Mouse (Mus musculus) myocyte (in vitro differentiated cells): Measurements from ENCODE around the gene Ptprh. TPM values are rescaled to one million over a fixed set of nuclear protein-coding genes. Genes with fewer than 3 reads are reported as not detected.

ENCODE experiments used
- H3K27me3 ChIP-seq: one replicate; pipeline ENCODE4 v1.6.1; 2011; ENCODE audit not compliant: control insufficient read depth, insufficient read depth, insufficient read length
- H3K36me3 ChIP-seq: one replicate; pipeline ENCODE4 v1.6.1; 2011; ENCODE audit not compliant: control insufficient read depth, insufficient read depth
- H3K4me2 ChIP-seq: one replicate; pipeline ENCODE4 v1.6.1; 2011; ENCODE audit warnings: low read depth, control low read depth
- H3K4me3 ChIP-seq: one replicate; pipeline ENCODE4 v1.5.1; 2011; ENCODE audit warnings: mild to moderate bottlenecking, control low read depth, moderate library complexity
- H3K79me2 ChIP-seq: one replicate; pipeline ENCODE4 v1.6.1; 2011; ENCODE audit not compliant: control insufficient read depth, insufficient read depth
- H3ac ChIP-seq: one replicate; pipeline ENCODE4 v1.6.1; 2011; ENCODE audit not compliant: control insufficient read depth, insufficient read length
- CEBPB ChIP-seq: IDR thresholded peaks from 2 replicates; pipeline ENCODE4 v1.6.1; 2011; ENCODE audit warnings: mild to moderate bottlenecking, moderate library complexity; ENCODE audit not compliant: poor library complexity, insufficient read depth, severe bottlenecking
- E2F4 ChIP-seq: IDR thresholded peaks from one replicate; pipeline ENCODE4 v1.6.1; 2011; ENCODE audit warnings: mild to moderate bottlenecking, control low read depth, moderate library complexity; ENCODE audit not compliant: insufficient read depth
- MAX ChIP-seq: IDR thresholded peaks from one replicate; pipeline ENCODE4 v1.6.1; 2011; ENCODE audit warnings: low read depth, mild to moderate bottlenecking, control low read depth
- MYOD1 ChIP-seq, 3 experiments: IDR thresholded peaks; one replicate each; pipeline ENCODE4 v1.6.1; 2011; ENCODE audit warnings: control low read depth in 2 of 3, low read depth in 2 of 3, mild to moderate bottlenecking in 2 of 3, moderate library complexity in 1 of 3; ENCODE audit not compliant: insufficient read length in 2 of 3, control insufficient read depth in 1 of 3
- MYOG ChIP-seq, 3 experiments: IDR thresholded peaks; one replicate each; pipeline ENCODE4 v1.6.1; 2011; ENCODE audit warnings: control low read depth in 2 of 3, low read depth in 2 of 3, mild to moderate bottlenecking in 2 of 3; ENCODE audit not compliant: insufficient read length in 2 of 3, control insufficient read depth in 1 of 3, insufficient read depth in 1 of 3
- POLR2A ChIP-seq: IDR thresholded peaks from one replicate; pipeline ENCODE4 v1.6.1; 2011; ENCODE audit warnings: low read depth, mild to moderate bottlenecking, control low read depth, moderate library complexity; ENCODE audit not compliant: insufficient read length
- POLR2AphosphoS2 ChIP-seq: IDR thresholded peaks from one replicate; pipeline ENCODE4 v1.6.1; 2011; ENCODE audit warnings: low read depth, control low read depth; ENCODE audit not compliant: insufficient read length
- REST ChIP-seq: IDR thresholded peaks from one replicate; pipeline ENCODE4 v1.6.1; 2011; ENCODE audit warnings: mild to moderate bottlenecking, control low read depth, moderate library complexity; ENCODE audit not compliant: insufficient read depth, insufficient read length
- SRF ChIP-seq: IDR thresholded peaks from one replicate; pipeline ENCODE4 v1.6.1; 2011; ENCODE audit warnings: low read depth; ENCODE audit not compliant: control insufficient read depth, insufficient read length
- TCF12 ChIP-seq: IDR thresholded peaks from one replicate; pipeline ENCODE4 v1.6.1; 2011; ENCODE audit warnings: mild to moderate bottlenecking, control low read depth; ENCODE audit not compliant: poor library complexity, insufficient read depth, severe bottlenecking
- TCF3 ChIP-seq: IDR thresholded peaks from one replicate; pipeline ENCODE4 v1.6.1; 2011; ENCODE audit warnings: low read depth, control low read depth; ENCODE audit not compliant: insufficient read length
- USF1 ChIP-seq: IDR thresholded peaks from one replicate; pipeline ENCODE4 v1.6.1; 2011; ENCODE audit warnings: low read depth, mild to moderate bottlenecking, control low read depth, moderate library complexity
- polyA plus RNA-seq: library from polyadenylated mRNA; unstranded; fragments of >200 nt; fragmentation: generic; extraction: Trizol; gene quantifications from one replicate; pipeline ENCODE4 v1.2.1, GENCODE M21; 2012; ENCODE audit warnings: missing spikeins

The Ptprh gene
- polyA plus RNA-seq, 1 experiment, result not detected

DNA sequence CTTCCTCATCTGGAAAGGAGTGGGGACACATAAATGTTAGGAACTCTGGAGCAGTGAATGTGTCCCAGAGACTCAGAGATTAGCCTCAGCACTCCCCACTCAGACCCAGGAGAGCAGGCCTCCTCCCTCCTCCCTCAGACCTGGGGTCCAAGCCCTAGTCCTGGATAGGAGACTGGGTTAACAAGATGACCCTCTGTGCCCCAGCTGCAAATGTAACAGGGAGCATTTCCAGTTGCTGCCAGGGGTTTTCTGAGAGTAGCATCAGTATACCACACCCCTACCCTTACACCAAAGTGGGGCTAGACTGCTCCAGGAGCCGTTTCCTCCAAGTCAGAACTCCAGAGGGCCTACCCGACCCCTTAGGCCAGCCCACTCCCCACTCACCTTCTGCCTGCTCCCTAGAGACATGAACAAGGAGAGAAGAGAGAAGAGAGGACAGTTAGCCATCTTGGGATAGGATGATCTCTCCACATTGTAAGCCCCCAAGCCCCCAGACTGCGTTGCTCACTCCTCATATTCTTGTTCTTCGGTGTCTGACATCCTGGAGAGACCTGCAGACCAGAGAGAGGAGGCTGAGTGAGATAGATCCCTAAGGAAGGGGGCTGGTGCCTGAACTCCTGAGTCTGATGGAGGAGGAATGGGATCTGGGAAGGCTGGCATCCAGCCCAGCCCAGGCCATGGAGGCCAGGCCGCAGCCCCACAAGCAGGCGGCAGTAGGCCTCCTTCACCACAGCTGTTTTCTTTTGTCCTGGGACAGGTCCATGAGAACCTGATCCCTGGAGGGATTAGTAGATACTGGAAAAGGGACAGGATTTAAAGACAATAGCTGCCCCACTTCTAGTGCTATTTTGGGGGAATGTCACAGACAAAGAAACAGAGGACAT lies 89.8 kb downstream of the Ptprh start:
- Histone ChIP-seq H3K79me2 (no peaks in the 10 kb centered on the region), H3ac (no peak overlapping the region), H3K27me3 (no peaks in the 10 kb centered on the region), H3K4me3 (peak overlapping the region; percentile 36), H3K36me3 (peaks cover 3% of the 10 kb centered on the region), H3K4me2 (peak overlapping the region; percentile 79)
- TF ChIP-seq REST (no peak), POLR2AphosphoS2 (peak; percentile 55), POLR2A (peak; percentile 58), MYOG (IDR thresholded peaks at IDR 0.05; ENCODE audit: control insufficient read depth in 1 of 3, insufficient read depth in 1 of 3, insufficient read length in 2 of 3, low read depth in 2 of 3) (peak; percentile 48 to 94 (median 66)), SRF (peak; percentile 46), TCF3 (no peak), TCF12 (peak; percentile 55), MYOD1 (IDR thresholded peaks at IDR 0.05; ENCODE audit: control insufficient read depth in 1 of 3, insufficient read length in 2 of 3, low read depth in 2 of 3) (peak in 2 of 3 experiments; percentile 93 to 96)

DNA sequence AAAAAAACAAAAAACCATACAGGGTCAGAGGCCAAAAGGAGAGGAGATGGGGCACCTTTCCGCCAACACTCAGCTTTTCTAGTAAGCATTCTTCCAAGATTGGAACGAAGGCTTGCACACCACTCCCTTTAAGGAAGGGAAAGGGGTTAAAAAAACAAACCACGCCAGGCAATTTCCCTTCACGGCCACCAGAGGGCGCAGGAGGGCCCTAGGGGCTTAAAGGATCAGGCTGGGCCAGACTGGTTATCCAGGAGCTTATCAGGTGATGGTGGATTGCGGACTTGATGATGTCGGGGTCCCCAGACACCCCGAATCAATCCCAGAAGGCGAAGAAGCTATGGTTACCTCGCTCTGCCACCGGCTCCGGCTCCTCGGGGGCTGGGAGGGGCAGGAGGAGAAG lies 90.6 kb downstream of the Ptprh start:
- no peak overlapping the region for H3ac ChIP-seq
- H3K4me2 ChIP-seq, result peak overlapping the region; percentile 79
- H3K79me2 ChIP-seq, result no peaks in the 10 kb centered on the region
- peaks cover 3% of the 10 kb centered on the region for H3K36me3 ChIP-seq
- no peaks in the 10 kb centered on the region for H3K27me3 ChIP-seq
- H3K4me3 ChIP-seq, result peak overlapping the region; percentile 36
- no peak for TF ChIP-seq CEBPB
- peak in 1 of 3 experiments; percentile 1 for TF ChIP-seq MYOD1 (IDR thresholded peaks at IDR 0.05; ENCODE audit: control insufficient read depth in 1 of 3, insufficient read length in 2 of 3, low read depth in 2 of 3)

DNA sequence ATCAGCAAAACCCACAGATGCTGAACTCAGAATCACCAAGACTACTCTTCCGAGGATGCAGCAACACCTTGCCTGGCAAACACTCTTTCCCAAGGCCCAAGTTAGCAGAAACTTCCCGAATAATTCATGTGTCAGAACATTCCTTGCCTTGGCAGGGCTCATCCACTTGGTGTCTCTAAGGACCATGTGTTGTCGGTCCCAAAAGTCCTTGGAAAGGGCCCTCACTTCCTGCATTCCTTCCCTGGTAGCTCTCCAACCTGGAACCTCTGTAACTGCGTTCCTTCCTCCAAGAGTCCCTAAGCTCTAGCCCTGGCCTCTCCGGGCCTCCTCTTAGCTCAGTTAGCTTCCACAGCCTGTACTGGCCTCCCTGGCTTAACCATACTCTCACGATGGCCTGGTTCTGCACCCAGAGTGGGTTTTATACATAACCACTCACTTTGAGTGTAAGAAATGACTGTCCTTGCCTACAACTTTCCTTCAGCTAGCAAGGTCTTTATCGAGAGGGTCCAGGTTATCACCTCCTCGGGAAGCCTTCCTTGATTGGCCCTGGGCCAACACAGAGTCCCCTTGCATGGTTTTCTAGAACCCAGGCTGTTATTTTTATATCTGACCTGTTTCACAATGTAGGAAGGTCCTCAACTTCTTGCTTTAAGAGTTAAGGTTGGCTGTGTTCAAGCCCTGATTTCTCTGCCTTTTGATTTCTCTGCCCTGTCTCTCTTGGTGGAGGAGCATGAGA lies 92.2 kb downstream of the Ptprh start:
- H3K79me2 ChIP-seq, result no peaks in the 10 kb centered on the region
- H3K4me2 ChIP-seq, result peak overlapping the region; percentile 79
- H3K4me3 ChIP-seq, result peak overlapping the region; percentile 36
- TF ChIP-seq MYOD1 (IDR thresholded peaks at IDR 0.05; ENCODE audit: control insufficient read depth in 1 of 3, insufficient read length in 2 of 3, low read depth in 2 of 3), result no peak
- TF ChIP-seq TCF12, result no peak
- no peak for TF ChIP-seq E2F4
- no peak for TF ChIP-seq MAX
- TF ChIP-seq REST, result no peak
- no peak for TF ChIP-seq POLR2A
- TF ChIP-seq SRF, result no peak
- TF ChIP-seq CEBPB, result no peak
- no peak overlapping the region for H3ac ChIP-seq
- H3K36me3 ChIP-seq, result peaks cover 3% of the 10 kb centered on the region
- no peaks in the 10 kb centered on the region for H3K27me3 ChIP-seq

DNA sequence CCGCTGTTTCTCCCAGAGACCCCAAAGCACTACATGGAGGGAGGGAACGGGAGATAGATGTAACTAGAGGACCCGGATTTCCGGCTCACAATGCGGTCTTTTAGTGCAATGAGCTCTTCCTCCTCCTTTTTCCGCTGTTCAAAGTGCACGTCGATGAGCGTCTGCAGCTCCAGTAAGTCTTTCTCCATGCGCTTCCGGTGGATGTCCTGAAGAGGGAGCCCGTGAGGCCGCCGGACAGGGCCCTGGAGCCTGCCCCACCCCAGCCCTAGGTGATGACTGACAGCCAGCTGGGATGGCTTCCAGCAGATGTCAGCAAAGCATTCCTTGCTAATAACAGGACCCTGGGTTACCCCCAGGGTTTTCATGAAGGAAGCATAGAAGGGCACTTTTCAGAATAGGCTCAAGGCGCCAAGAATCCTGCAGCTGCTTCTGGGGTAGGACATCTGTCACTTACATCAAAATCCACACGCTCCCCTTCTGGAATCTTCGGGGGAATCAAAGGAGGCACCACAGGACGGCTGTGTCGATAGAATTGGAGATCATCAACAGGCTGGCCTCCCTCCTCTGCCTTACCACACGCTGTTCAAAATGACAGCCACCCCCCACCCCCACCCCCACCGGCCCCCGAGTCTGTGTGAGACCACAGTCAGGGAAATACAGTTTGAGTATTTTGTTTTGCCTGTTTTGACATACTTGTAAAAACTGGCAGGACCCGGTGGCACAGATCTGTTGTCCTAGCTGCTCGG lies 93.8 kb downstream of the Ptprh start:
- Histone ChIP-seq H3K27me3 (no peaks in the 10 kb centered on the region), H3K4me3 (peak overlapping the region; percentile 36), H3K36me3 (peaks cover 3% of the 10 kb centered on the region), H3ac (no peak overlapping the region), H3K4me2 (peak overlapping the region; percentile 79), H3K79me2 (no peaks in the 10 kb centered on the region)
- TF ChIP-seq MYOG (IDR thresholded peaks at IDR 0.05; ENCODE audit: control insufficient read depth in 1 of 3, insufficient read depth in 1 of 3, insufficient read length in 2 of 3, low read depth in 2 of 3), result peak in 2 of 3 experiments; percentile 40 to 81
- no peak for TF ChIP-seq TCF3
- no peak for TF ChIP-seq POLR2A
- TF ChIP-seq USF1, result no peak
- peak; percentile 11 for TF ChIP-seq POLR2AphosphoS2
- TF ChIP-seq REST, result no peak
- peak; percentile 5 for TF ChIP-seq TCF12
- TF ChIP-seq CEBPB, result no peak
- TF ChIP-seq MYOD1 (IDR thresholded peaks at IDR 0.05; ENCODE audit: control insufficient read depth in 1 of 3, insufficient read length in 2 of 3, low read depth in 2 of 3), result peak; percentile 19 to 50 (median 31)
- TF ChIP-seq E2F4, result no peak
- TF ChIP-seq MAX, result no peak
- no peak for TF ChIP-seq SRF
